Mouse (Mus musculus) retina, adult 2 months (tissue): ENCODE measurements around the gene Tnni3.

Source experiments
- DNase-seq: peaks from one replicate; pipeline ENCODE4 v3.0.0-alpha.2; 2012; ENCODE audit warnings: low read depth, low spot score

The Tnni3 gene

DNA sequence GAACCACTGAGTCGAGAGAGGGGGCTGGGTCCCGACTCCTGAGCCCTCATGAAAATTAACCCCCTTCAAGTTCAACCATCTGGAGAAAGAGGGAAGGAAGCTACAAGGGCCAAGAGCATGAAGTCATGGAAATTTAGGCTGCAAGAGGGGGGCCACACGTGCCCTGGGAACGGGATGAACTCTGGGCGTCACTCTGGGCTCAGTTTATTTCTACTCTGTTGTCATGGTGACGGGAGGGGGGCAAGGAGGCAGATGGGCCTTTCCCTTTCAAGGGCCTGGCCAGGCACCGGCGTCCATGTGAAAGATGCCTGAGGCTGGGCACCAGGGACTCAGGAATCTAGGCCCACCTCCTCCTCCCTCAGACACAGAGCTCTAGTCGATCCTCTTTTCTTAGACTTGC, 25.8 kb downstream of the Tnni3 start:
- DNase-seq, result no peak

DNA sequence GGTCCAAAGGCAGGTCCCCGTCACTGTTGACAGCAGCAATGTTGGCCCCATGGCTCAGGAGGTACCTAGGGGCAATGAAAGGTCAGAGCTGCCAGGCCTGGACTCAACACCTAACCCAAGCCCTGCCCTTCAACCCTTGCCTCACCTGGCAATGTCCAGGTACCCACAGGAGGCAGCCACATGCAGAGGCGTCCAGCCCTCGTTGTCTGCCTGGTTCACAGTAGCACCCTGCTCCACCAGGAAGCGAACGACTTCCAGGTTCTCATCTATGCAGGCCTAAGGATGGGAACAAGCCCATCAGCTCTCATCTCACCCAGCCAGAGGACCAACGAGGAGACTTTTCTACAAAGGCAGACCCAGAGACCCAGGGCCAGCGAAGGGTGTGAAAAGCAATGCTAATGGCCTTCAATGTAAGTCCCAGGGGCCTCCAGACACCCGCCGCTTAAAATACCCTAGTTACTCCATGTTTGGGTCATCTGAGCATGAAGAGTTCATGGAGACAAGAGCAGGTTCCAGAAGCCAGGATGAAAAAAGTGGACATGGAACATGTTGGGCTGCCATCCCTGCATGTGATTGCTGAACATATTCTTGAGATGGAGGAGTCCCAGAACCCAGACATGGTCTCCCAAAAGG, 26.6 kb downstream of the Tnni3 start:
- no peak for DNase-seq

DNA sequence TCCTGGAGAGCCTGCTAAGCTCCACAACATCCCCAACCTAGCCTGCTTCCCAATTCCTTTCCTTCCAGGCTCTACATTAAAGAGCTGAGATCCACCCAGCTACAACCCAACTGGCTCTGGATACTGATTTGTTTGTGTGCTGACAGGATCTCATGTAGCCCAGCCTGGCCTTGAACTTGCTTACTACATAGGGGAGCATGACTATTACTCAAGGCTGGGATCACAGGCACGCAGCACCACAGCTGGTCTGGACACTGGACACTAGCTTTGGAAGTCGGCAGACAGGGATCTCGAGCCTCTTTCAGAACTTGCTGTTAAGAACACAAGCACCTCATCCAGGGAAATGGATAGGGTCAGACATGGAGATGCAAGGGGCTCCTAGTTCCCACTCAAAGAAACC, 27.6 kb downstream of the Tnni3 start:
- no peak for DNase-seq

DNA sequence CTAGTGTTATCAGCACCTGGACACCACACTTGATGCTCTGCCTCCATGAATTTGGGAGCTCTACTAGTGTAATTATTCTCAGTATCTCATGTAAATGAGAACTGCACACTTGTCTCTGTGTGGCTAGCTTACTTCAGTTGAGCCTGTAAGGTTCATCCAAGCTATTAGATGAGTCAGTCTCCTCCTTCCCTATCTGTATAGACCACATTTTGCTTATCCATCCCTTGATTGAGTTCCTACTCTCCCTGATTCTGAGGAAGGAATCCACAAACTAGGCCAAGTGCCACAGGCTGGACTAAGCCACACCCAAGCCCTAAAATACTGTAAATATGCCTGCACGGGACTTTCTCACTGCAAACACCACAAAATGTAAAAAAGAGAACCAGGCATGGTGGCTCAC, 30.0 kb downstream of the Tnni3 start:
- no peak for DNase-seq

DNA sequence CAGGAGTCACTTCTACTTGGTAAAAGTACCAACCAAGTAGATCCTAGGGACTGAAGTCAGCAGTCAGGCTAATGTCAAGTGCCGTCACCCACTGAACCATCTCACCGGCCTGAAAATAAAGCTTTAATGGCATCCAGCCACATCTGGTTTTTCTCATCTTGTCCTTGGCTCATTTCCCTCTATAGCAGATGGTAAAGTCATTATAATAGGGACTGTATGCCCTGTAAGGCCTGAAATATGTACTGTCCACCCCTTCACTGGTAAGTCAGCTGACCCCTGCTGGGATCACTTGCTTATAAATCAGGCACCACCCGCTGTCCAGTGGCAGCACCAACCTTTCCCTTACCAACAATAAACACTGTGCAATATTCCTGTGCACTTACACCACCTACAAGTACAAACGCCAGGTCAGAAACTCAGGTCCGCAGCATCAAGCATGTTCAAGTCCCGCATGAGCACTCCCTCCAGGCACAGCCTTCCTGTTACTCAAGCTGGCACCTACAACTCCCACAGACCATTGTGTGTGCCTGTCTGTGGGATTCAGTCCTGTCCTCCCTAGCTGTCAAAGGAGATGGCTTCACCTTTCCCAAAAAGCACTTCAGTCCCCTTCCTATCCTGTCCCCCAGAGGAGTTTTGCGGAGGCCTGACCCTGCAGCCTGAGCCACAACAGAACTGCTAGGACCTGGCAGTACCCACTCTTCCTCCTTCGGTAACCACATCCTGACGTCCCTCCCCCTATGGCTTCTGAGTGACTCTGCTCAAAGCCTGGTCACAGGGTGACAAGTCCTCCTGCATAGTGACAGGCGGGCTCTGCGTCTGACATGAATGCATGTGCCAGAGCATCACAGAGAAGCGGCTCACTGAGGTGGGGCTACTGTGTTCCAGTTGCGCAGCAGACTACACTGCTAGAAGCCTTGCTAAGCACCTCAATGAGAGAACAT, 31.5 kb downstream of the Tnni3 start:
- no peak for DNase-seq

DNA sequence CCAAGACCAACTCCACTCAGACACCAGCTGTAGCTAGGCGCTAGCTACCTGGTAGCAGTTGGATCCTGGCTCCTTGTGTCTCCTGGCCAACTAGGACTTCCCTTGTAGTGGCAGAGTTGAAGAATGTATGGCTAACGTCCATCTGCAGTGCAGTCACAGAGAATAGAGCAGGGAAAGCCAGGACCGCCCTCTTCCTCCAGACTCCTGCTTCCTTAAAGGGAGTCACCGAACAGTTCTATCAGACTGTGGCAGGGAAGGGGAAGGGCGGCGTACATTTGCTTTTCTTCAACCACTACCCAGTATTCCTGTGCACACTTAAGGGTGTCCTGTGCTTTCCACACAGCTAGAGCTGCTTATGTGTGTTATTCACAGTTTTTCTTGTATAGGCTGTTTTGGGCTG, 32.7 kb downstream of the Tnni3 start:
- no peak for DNase-seq

DNA sequence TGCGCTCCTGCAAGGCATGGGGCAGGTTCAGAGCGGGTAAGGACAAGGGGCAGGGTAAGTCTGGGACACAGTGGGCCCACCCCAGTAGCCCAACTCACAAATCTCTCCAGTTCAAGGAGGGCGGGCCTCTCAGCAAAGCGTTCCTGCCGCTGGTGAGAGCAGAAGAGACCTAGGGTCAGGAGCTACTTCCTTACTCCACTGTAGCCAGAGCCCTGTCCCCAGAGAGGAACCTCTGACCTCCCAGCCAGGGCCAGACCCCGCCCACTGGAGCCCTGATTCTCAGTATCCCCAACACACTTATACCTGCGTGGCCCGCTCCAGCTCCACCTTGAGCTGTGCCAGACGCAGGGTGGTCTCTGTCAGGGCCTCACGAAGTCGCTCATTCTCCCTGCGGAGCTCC, 41.7 kb downstream of the Tnni3 start:
- DNase-seq, result no peak

DNA sequence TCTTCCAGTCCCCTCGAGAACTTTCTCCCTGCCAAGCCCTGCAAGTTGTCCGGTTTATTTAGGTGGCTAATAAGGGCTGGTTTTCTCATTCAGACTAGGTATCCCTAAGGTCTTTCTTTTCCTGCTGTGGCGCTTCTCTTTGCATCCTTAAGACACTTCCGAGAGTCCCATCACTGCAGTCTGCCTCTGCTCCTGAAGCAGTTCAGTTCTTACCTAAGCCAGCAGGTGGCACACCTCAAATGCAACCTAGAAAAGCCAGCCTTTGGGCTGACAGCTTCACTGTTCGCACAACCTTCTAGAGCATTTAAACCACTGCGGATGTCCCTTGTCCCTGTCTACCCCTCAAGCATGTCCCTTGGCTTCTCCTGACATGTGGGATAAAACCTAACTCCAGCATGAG, 44.4 kb downstream of the Tnni3 start:
- DNase-seq, result no peak

DNA sequence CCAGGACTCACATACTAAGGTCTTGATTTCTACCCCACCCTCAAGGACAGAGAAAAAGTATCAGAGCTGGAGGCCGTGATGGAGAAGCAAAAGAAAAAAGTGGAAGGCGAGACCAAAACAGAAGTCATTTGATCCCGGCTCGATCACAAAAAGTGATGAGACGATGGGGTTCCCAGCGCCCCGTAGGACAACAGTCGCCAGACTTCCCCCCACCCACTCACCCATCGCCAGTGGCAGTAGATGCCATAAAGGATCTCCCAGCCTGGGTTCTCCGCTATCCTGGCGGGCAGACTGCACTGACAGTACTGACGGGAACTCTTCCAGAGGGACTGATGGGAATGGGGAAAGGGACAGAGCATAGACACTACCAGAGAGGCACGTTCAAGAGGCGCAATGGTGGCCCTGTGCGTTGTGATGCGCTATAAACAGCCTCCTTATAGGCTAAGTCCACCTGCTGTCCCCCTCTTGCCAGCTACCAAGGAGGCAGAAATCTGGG, 45.2 kb downstream of the Tnni3 start:
- no peak for DNase-seq

DNA sequence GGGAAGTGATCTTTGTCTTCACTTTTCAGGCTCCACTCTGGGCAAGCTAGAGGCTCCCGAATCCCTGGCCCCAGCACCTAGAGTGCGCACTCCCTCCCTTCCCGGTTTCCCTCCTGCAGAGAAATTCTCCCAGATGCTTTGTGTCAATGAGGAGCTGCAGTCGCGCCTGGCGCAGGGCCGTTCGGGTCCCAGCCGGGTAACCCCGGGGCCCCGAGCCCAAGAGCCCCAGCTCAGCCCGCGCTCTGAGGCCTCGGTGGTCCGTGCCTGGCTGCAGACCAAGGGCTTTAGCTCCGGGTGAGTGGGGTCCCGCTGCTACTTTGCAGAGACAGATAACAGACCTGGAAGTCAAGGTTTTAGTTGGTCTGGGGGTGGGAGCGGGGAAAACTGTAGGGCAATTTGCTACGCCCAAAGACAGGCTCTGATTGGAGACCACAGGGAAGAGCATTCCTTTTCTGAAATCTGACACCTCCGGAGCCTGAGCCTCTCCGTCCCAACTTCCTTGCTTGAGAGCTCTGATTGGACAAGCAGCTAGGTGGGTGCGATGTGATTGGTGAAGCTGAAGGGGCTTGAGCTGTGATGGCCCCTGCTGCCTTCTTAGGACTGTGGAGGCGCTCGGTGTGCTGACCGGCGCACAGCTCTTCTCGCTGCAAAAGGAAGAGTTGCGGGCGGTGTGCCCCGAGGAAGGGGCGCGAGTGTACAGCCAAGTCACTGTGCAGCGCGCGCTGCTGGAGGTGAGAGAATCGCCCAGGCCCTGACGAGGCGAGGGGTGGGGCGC, 45.8 kb downstream of the Tnni3 start:
- DNase-seq, result no peak

DNA sequence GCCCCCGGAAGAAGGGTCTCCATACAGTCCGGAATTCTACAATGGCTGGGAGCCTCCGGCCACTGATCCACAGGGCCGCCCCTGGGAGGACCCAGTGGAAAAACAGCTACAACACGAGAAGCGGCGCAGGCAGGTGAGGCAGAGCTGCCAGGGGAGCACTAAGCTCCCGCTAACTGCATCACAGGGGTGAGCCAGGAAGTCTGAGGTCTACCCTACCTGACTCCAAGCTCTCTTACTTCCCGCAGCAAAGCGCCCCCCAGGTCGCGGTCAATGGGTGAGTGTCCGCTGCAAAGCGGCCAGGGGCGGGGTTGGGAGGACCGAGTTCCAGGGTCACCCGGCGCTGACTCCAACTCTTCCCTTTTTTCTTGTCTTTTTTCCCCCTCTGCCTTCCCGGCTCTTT, 50.1 kb downstream of the Tnni3 start:
- no peak for DNase-seq

DNA sequence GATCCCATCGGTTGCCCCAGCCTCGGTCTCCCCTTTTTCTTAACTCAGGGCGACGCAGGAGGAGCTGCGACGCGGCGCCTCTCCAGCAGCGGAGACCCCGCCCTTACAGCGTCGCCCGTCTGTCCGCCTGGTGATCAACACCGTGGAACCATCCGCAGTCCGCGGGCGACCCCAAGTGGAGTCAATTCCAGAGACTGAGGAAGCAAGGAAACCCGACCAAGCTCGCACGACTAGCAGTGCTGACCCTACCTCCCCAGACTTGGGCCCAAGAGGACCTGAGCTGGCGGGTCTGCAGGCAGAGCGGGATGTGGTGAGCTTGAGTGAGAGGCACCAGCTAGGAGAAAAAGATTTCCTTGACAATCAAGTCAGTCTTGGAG, 52.9 kb downstream of the Tnni3 start:
- DNase-seq, result no peak

DNA sequence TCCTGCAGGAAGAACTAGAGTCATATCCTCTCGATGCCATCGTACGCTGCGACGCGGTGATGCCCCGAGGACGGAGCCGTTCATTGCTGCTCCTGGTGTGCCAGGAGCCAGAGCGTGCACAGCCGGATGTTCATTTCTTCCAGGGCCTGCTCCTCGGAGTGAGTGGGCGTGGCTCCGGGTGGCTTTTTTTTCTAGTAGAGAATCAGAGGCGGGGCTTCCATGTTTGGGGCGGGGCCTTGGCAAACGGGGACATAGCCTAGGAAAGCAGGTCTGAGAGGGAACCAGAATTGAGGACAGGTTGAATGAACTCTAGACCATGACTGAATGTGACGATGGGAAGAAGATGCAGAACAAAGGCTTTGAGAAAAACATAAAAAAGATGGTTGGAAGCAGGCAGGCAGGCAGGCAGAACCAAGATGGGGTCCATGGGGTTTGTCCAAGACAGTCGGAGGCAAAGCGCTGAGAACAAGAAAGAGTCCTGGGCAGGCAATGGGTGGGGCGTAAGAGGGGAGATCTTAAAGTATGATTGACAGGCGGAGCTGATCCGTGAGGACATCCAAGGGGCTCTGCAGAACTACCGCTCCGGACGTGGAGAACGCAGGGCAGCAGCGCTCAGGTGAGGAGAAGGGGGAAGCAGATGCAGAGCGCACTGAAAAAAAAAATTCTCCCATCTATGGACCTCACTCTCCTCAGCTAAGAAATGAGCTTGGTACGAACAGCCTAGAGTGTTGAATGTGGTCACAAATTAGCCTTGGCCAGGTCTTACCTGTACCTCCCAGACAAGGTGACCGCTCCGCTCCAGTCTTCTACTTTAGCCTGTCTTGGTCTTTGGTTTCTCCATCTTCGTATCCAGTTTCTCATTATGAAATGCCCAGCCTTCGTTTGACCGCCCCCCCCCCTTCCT, 53.5 kb downstream of the Tnni3 start:
- DNase-seq, result no peak
